Mouse (Mus musculus) heart, embryonic 13.5 days (tissue): ENCODE measurements around the gene Zdhhc3. TPM values are rescaled to one million over a fixed set of nuclear protein-coding genes. Genes with fewer than 3 reads are reported as not detected.

Source experiments
- ATAC-seq: fragments of 200-750 bp; cut with Nextera tagmentation; 2 replicates; pipeline ENCODE4 v1.8.0; 2017; ENCODE audit warnings: moderate TSS enrichment; ENCODE audit not compliant: insufficient number of reproducible peaks, low FRiP score, low TSS enrichment; ENCODE audit errors: extremely low read depth
- H3K27ac ChIP-seq: fragments of 300-500 bp; sonication (generic); replicated peaks from 2 replicates; pipeline ENCODE4 v1.5.1; 2015; ENCODE audit warnings: moderate library complexity, mild to moderate bottlenecking, inconsistent platforms
- H3K27me3 ChIP-seq: fragments of 300-500 bp; sonication (generic); replicated peaks from 2 replicates; pipeline ENCODE4 v1.6.1; 2015; ENCODE audit warnings: mild to moderate bottlenecking, inconsistent platforms
- H3K36me3 ChIP-seq: fragments of 300-500 bp; sonication (generic); 2 replicates; pipeline ENCODE4 v1.6.1; 2015; ENCODE audit warnings: mild to moderate bottlenecking, inconsistent platforms
- H3K4me1 ChIP-seq: fragments of 300-500 bp; sonication (generic); 2 replicates; pipeline ENCODE4 v1.6.1; 2015; ENCODE audit warnings: inconsistent platforms
- H3K4me2 ChIP-seq: fragments of 300-500 bp; sonication (generic); 2 replicates; pipeline ENCODE4 v1.6.1; 2015; ENCODE audit warnings: inconsistent platforms, mild to moderate bottlenecking, moderate library complexity
- H3K4me3 ChIP-seq: fragments of 300-500 bp; sonication (generic); 2 replicates; pipeline ENCODE4 v1.5.1; 2015; ENCODE audit warnings: moderate library complexity, mild to moderate bottlenecking, inconsistent platforms
- H3K9ac ChIP-seq: fragments of 300-500 bp; sonication (generic); 2 replicates; pipeline ENCODE4 v1.6.1; 2015; ENCODE audit warnings: inconsistent platforms, mild to moderate bottlenecking, moderate library complexity
- H3K9me3 ChIP-seq: fragments of 300-500 bp; sonication (generic); 2 replicates; pipeline ENCODE4 v1.6.1; 2016; ENCODE audit warnings: inconsistent platforms
- WGBS: fragments of 180-500 bp; shearing (Covaris S2); methylation state at CpG from one replicate; pipeline ENCODE4 v1.1.7; 2015; ENCODE audit warnings: mixed read lengths; 5-methylcytosine and 5-hydroxymethylcytosine counted together
- polyA plus RNA-seq: library from polyadenylated mRNA; unstranded; fragments of >200 nt; fragmentation: Nextera tagmentation; extraction: Ambion mirVana; gene quantifications from 2 replicates; pipeline ENCODE4 v1.2.1, GENCODE M21; 2015

The Zdhhc3 gene
- polyA plus RNA-seq, 1 experiment from 2014 or later: 48.2 TPM

GRCm38 (mm10) chr9:123058724-123059292, 54.2 kb downstream of the Zdhhc3 start:
- Histone ChIP-seq H3K4me1 (peaks cover 8% of the 10 kb centered on the region; the same call in 1 of the 2 replicates), H3K9me3 (no peaks in the 10 kb centered on the region), H3K9ac (no peak overlapping the region), H3K27me3 (no peaks in the 10 kb centered on the region), H3K36me3 (no peaks in the 10 kb centered on the region), H3K4me3 (no peak overlapping the region), H3K4me2 (no peak overlapping the region), H3K27ac (no peak overlapping the region)
- ATAC-seq: no peak

- Histone ChIP-seq H3K9me3 (no peaks in the 10 kb centered on the region), H3K27me3 (no peaks in the 10 kb centered on the region), H3K36me3 (no peaks in the 10 kb centered on the region), H3K4me1 (no peaks in the 10 kb centered on the region), H3K4me3 (no peak overlapping the region), H3K9ac (no peak overlapping the region), H3K27ac (no peak overlapping the region), H3K4me2 (no peak overlapping the region)
- WGBS: 82% methylated on average over 1 of the region's 1 CpGs
- no peak for ATAC-seq
Measured at GRCm38 (mm10) chr9:123047665-123048064, 65.3 kb downstream of the Zdhhc3 start.

- no peaks in the 10 kb centered on the region for H3K9me3 ChIP-seq
- no peak for ATAC-seq
- peaks cover 3% of the 10 kb centered on the region for H3K27me3 ChIP-seq
- no peak within 1 kb of the TSS for H3K4me2 ChIP-seq
- no peak within 1 kb of the TSS for H3K9ac ChIP-seq
- WGBS: 72% methylated on average over 4 of the region's 4 CpGs
- no peak within 1 kb of the TSS for H3K27ac ChIP-seq
- no peak within 1 kb of the TSS for H3K4me3 ChIP-seq
- H3K36me3 ChIP-seq: no peaks in the 10 kb centered on the region
- H3K4me1 ChIP-seq: no peaks in the 10 kb centered on the region
Measured at GRCm38 (mm10) chr9:123034426-123034825, 78.6 kb downstream of the Zdhhc3 start, which contains the start of gene Tgm4. Tgm4 (plus strand) TSS chr9:123034726.

GRCm38 (mm10) chr9:123031496-123032246, 81.3 kb downstream of the Zdhhc3 start:
- 75% methylated on average over 13 of the region's 13 CpGs for WGBS

GRCm38 (mm10) chr9:123024201-123024600, 88.8 kb downstream of the Zdhhc3 start:
- Histone ChIP-seq H3K4me1 (peaks cover 28% of the 10 kb centered on the region), H3K27me3 (no peaks in the 10 kb centered on the region), H3K9ac (no peak overlapping the region), H3K4me3 (no peak overlapping the region), H3K36me3 (no peaks in the 10 kb centered on the region), H3K9me3 (no peaks in the 10 kb centered on the region), H3K4me2 (no peak overlapping the region), H3K27ac (no peak overlapping the region)
- no peak for ATAC-seq
- WGBS: 74% methylated on average over 2 of the region's 2 CpGs

More at GRCm38 (mm10) chr9:123031496-123032246, 81.3 kb downstream of the Zdhhc3 start:
- no peak overlapping the region for H3K4me2 ChIP-seq
- no peak overlapping the region for H3K9ac ChIP-seq
- no peaks in the 10 kb centered on the region for H3K4me1 ChIP-seq
- H3K4me3 ChIP-seq: no peak overlapping the region
- H3K27ac ChIP-seq: no peak overlapping the region
- H3K36me3 ChIP-seq: no peaks in the 10 kb centered on the region
- no peaks in the 10 kb centered on the region for H3K27me3 ChIP-seq
- no peaks in the 10 kb centered on the region for H3K9me3 ChIP-seq
- ATAC-seq: no peak

GRCm38 (mm10) chr9:123021636-123022379, 91.2 kb downstream of the Zdhhc3 start:
- H3K4me2 ChIP-seq: peak overlapping the region; percentile 89
- no peaks in the 10 kb centered on the region for H3K9me3 ChIP-seq
- H3K27ac ChIP-seq: no peak overlapping the region
- peak overlapping the region; percentile 75 for H3K4me3 ChIP-seq
- ATAC-seq: 0 out of 2 replicates have a peak, but pooled peaks have one; percentile 3
- peaks cover 34% of the 10 kb centered on the region for H3K4me1 ChIP-seq
- H3K36me3 ChIP-seq: peaks cover 19% of the 10 kb centered on the region
- WGBS: 37% methylated on average over 18 of the region's 24 CpGs
- H3K27me3 ChIP-seq: no peaks in the 10 kb centered on the region
- H3K9ac ChIP-seq: peak overlapping the region; percentile 88

- Histone ChIP-seq H3K27ac (peak within 1 kb of the TSS; percentile 90), H3K4me1 (peaks cover 34% of the 10 kb centered on the region), H3K36me3 (peaks cover 26% of the 10 kb centered on the region), H3K4me3 (peak within 1 kb of the TSS; percentile 75), H3K9me3 (no peaks in the 10 kb centered on the region), H3K9ac (peak within 1 kb of the TSS; percentile 88), H3K27me3 (no peaks in the 10 kb centered on the region), H3K4me2 (peak within 1 kb of the TSS; percentile 89)
- ATAC-seq: peak; percentile 91
- under 1% methylated on average over 58 of the region's 69 CpGs for WGBS
Measured at GRCm38 (mm10) chr9:123020995-123021631, 91.9 kb downstream of the Zdhhc3 start, which contains the start of gene Tmem42. Tmem42 (plus strand) TSS chr9:123021326.

Other genes with a start within 250 kb of the Zdhhc3 start
- gene Zfp445, start 247.2 kb downstream of the Zdhhc3 start, polyA plus RNA-seq: 33.7 and 40.3 TPM in 2 replicates
- 2.1 and 3.0 TPM in 2 replicates for gene Zkscan7, start 227.5 kb downstream of the Zdhhc3 start, polyA plus RNA-seq
- 11.0 and 12.0 TPM in 2 replicates for gene Zfp105, start 190.1 kb downstream of the Zdhhc3 start, polyA plus RNA-seq
- gene 1110059G10Rik, start 162.2 kb downstream of the Zdhhc3 start, polyA plus RNA-seq: 20.1 and 22.3 TPM in 2 replicates
- 27.5 and 27.6 TPM in 2 replicates for gene Kif15, start 162.2 kb downstream of the Zdhhc3 start, polyA plus RNA-seq
- gene Tmem42, start 91.9 kb downstream of the Zdhhc3 start, polyA plus RNA-seq: 17.9 and 21.4 TPM in 2 replicates
- gene Tgm4, start 78.5 kb downstream of the Zdhhc3 start, polyA plus RNA-seq: 0.27 and 0.57 TPM in 2 replicates
- 74.0 and 82.5 TPM in 2 replicates for gene Exosc7, start within 50 bp of the Zdhhc3 start, polyA plus RNA-seq
- gene Clec3b, start 37.7 kb upstream of the Zdhhc3 start, polyA plus RNA-seq: 0.20 TPM in 1 of 2 replicates, not detected in the other
- gene Cdcp1, start 102.8 kb upstream of the Zdhhc3 start, polyA plus RNA-seq: 0.32 and 0.51 TPM in 2 replicates
- 5.9 and 6.5 TPM in 2 replicates for gene Tmem158, start 147.6 kb upstream of the Zdhhc3 start, polyA plus RNA-seq